Mouse (Mus musculus) spleen, adult 2 months (tissue): ENCODE data around the gene Gpr158.

Source experiments
- CTCF ChIP-seq: fragments of 200-500 bp; IDR thresholded peaks from 2 replicates; pipeline ENCODE4 v1.5.1; 2011; ENCODE audit warnings: mild to moderate bottlenecking, inconsistent platforms; ENCODE audit not compliant: insufficient read depth, insufficient read length, insufficient replicate concordance; ENCODE audit errors: extremely low read depth
- POLR2A ChIP-seq: fragments of 200-500 bp; IDR thresholded peaks from 2 replicates; pipeline ENCODE4 v1.6.1; 2011; ENCODE audit warnings: low read depth, low read length, inconsistent platforms

DNA sequence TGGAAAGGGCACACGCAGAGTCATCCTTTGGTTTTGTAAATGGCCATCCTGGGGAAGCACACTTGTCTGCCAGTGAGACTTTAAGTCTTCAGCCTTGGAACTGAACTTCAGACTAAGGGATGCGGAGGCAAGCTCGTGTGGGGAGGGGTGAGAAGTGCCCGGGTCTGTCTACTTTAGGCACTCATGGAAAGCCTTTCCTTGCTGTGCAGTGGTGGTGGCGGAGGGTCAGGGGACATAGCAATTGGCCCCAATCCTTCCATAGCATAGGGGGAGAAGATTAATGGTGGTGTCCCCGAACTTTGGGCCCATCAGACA is 1.8 kb downstream of the Gpr158 start:
- no peak for TF ChIP-seq CTCF
- no peak for TF ChIP-seq POLR2A
